Mouse (Mus musculus) gastrocnemius, adult 8-10 months (tissue): Measurements from ENCODE around the gene Zdhhc6. TPM values are rescaled to one million over a fixed set of nuclear protein-coding genes. Genes with fewer than 3 reads are reported as not detected.

ENCODE experiments used
- DNase-seq, 2 experiments: peaks; one replicate each; pipeline ENCODE4 v3.0.0; 2022; ENCODE audit warnings: low spot score in 2 of 2
- total RNA-seq, 4 experiments: library from RNA; stranded (reverse); gene quantifications; 2 replicates each; pipeline ENCODE4 v1.2.4; 2022

Gene Zdhhc6
- 10 to 100 TPM; 18.6 to 24.3 (median 19.8) TPM for total RNA-seq

DNA sequence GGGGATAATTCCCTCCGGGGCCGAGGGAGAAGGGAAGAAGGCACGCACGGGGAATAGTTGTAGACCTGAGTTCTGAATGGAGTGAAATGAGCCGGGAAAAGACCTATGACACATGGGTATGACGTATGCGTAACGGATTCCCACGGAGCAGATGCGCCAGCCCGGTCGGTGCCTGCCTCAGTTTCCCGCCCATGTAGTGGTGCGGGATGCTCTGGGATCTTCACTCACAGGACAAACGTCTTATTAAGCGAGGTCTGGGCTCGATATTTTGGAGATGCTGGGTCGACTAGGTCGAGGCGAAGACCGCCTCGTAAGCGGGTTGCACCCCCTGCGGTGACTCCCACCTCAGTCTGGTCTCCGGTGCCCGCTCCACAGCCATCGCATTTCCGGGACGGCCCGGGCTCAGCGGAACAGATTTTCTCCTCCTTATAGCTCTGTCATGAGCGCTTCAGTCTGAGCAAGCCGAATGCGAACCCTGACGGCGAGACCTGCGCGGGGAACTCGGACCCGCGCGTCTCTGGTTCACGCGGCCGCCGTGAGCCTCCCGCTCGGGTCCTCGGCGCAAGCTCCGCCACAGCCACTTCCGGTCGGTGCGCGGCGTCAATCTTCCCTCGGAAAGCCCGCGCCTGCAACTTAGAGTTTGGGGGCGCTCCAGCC lies at the start of gene Zdhhc6:
Zdhhc6 (minus strand) TSS at position 581 of the 657 bp plus-strand sequence.
- DNase-seq: peak; percentile 49 to 62

DNA sequence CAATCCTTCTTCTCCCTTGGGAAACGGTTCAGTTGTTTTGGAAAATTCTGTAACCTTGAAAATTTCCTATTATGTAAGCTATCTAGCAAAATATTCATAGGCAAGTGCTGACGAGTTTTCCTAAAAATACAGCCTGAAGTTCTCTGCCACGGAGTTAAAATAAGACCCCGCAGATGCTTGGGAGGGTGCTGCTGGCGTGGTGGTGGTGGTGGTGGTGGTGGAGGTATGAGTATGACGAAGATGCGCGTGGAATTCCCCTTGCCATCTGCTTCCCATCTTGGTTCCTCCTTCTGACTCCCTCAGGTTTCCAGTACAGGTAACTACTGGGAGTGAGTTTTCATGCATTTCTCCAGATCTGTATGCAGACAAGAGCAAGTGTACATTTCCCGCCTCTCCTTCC lies 46.8 kb upstream of the Zdhhc6 start:
- DNase-seq: no peak

- DNase-seq: no peak
Observed at GRCm38 (mm10) chr19:55350673-55351378, 35.0 kb upstream of the Zdhhc6 start.

- DNase-seq: no peak
Observed at GRCm38 (mm10) chr19:55348187-55348586, 32.4 kb upstream of the Zdhhc6 start.

- DNase-seq: no peak
Observed at GRCm38 (mm10) chr19:55343274-55343673, 27.4 kb upstream of the Zdhhc6 start.

DNA sequence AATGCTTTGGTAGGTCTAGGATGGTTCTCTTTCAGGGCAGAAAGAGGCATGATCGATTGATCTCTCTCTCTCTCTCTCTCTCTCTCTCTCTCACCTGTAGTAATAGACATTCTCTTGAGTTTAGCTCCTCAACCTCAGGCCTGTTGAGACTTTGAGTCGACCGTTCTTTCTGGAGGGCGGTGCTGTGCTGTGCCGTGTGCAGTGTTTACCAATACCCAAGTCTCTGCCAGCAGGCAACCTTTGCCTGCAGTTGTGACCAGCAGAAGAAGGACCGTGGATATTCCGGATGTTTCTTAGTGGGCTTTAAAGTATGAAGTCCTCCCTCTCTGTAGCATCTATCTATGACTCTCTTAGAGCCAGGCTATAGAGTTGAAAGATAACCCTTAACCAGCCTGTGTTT lies 26.6 kb upstream of the Zdhhc6 start:
- DNase-seq: no peak

- DNase-seq: no peak
Observed at GRCm38 (mm10) chr19:55341377-55341776, 25.5 kb upstream of the Zdhhc6 start.

DNA sequence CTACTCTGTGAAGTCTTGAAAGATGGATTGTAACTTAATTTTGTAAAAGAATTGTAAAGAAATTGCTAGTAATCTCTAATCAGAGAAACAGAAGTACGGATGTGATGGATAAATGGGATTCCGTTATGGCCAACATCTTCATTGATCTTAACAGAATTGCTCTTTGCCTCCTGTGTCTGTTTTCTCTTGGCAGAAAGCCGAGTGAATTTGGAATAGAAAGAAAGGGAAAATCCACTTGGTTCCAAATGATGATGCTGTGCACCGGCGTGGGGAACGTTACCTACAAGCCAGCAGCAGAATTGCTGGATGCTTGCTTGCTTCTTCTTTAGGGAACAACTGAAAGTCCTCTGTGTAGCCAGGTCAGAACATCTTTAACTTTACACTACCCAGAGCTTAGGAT lies 24.7 kb upstream of the Zdhhc6 start:
- DNase-seq: no peak

DNA sequence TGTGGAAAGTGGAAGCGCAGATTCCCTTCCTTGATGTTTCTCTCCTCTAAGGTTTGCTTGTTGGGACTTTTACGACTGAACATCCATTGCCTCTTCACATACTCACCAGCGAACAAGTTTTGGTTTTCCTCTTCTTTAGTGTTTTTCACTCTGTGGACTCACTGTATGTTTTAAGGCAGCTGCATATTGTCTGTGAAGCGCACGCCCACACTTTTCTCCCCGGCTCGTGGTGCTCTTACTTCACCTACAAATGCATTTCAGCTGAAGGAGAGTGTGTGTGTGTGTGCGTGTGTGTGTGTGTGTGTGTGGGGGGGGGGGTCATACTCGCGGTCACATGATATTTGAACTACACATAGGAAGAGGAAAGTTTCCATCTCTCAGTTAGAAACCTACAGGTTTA lies 21.8 kb upstream of the Zdhhc6 start:
- DNase-seq: no peak

DNA sequence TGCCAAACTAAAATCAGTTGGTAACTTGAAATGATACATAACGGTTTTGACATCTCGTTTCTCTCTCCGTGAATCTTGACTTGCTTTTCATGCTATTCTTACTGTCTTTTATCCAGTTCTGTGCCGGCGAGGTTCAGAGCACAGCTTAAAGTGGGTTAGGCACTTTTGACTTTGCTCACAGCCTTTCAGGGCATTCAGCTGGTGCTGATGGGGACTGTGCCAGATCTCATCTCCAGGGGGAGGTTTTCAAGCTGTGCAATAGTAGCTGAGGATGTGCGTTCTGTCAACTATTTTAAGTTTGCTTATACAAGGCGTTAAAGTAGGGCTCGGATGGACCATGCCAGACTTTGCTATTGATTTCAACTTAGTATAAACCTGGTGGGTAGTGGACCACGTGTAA lies 21.2 kb upstream of the Zdhhc6 start:
- DNase-seq: peak in 1 of 2 experiments; percentile 13

- no peak for DNase-seq
Observed at GRCm38 (mm10) chr19:55336441-55336840, 20.6 kb upstream of the Zdhhc6 start.

DNA sequence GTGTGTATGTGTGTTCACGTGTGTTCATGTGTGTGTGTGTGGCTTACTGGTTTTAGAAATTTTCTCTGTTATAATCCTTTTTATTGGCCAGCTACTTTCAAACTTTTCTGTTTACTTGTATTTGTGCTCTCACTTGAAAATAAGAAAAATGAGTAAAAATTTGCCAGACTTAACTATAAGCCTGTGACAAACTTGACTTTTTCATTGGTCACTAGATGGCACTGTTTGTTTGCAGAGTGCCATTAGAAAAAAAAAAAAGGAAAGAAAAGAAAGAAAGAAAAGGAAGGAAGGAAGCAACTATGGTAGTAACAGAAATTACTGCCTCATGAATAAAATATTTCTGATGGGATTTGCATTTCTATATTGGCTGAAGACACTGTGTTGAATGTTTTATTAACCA lies 20.0 kb upstream of the Zdhhc6 start:
- no peak for DNase-seq

GRCm38 (mm10) chr19:55332641-55333268 lies 16.9 kb upstream of the Zdhhc6 start:
- DNase-seq: peak; percentile 40 to 44

DNA sequence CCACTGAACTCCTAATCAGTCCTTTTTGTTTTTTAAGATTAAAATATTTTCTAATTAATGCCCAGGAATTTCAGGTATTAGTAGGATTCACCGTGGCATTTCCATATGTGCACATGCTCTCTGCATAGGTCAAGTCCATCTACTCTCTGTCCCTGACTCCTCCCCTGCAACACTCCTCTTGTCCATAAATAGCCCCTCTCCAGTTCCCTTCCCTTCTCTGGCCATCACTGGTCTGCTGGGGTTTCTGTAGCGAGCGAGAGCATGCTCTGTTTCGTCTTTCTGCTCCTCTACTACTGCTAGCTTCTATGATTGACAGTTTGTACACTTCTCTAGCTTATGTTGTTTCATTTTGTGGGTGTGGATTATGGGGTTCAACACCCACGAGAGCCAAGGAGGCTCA lies 15.9 kb upstream of the Zdhhc6 start:
- no peak for DNase-seq

- DNase-seq: no peak
Observed at GRCm38 (mm10) chr19:55327510-55327909, 11.7 kb upstream of the Zdhhc6 start.

DNA sequence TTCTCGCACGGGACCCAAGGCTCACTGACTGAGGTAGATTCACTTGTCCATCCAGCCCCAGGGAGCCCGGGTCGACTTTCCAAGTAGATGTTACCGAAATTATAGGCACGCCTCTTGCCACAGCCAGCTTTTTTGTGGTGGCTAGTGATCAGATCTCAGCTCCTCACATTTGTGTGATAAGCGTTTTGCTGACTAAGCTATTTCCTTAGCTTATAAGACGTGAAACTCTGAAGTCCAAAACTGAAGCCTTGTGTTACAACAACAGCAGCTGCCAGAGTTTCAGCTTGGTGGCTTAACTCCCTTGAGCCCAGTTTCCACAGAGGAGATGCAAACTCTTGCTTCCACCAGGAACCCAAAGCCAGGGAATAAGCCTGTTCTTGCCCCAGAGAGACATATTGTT lies 6.8 kb upstream of the Zdhhc6 start:
- DNase-seq: no peak

GRCm38 (mm10) chr19:55319521-55319920 lies 3.7 kb upstream of the Zdhhc6 start:
- DNase-seq: no peak

- no peak for DNase-seq
Observed at GRCm38 (mm10) chr19:55319036-55319435, 3.2 kb upstream of the Zdhhc6 start.

DNA sequence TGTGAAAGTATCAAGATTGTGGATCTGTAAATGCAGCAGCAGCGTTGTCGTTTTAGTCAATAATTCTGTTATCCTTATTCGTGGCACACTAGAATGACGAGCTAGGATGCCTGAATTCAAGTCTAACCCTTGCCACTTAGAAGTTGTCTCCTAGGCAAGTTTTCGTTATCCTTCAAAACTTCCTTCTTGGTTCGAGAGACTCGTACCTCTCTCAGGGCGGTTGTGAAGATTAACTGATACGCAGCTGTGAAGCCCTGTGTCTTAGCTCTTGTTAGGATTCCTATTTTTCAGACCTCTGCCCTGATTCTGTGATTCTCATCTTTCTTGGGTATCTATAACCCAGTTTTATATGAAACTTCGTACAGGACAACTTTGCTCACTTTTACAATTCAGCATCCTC lies 1.1 kb upstream of the Zdhhc6 start:
- DNase-seq: no peak

DNA sequence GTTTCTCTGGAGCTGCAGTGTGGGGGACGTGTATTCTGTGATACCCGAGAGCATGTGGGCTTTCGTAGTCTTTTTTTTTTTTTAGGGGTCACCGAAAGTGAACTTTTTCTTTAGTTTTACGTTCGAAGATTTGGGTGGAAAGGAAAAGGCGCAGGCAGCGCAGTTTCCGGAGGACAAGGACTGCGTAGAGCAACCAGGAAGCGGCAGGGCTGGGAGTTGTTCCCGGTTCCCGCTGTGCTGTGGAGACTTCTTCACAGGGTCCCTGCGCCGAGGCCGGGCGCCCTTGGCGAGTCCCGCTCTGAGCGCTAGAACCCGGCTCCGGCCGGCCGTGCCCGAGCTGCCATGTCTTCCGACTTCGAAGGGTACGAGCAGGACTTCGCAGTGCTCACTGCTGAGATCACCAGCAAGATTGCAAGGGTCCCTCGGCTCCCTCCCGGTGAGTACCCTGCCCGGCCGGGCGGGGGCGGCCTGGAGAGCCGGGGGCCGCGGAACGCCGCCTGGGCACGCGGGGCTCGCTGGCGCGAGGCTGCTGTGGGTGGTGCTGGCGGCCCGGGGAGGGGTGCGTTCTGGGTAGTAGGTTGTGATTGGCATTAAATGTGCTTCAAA lies 380 bp upstream of the Zdhhc6 start, which contains the start of gene Vti1a:
Vti1a (plus strand) TSS at position 187 of the 606 bp plus-strand sequence.
- peak; percentile 62 to 74 for DNase-seq

DNA sequence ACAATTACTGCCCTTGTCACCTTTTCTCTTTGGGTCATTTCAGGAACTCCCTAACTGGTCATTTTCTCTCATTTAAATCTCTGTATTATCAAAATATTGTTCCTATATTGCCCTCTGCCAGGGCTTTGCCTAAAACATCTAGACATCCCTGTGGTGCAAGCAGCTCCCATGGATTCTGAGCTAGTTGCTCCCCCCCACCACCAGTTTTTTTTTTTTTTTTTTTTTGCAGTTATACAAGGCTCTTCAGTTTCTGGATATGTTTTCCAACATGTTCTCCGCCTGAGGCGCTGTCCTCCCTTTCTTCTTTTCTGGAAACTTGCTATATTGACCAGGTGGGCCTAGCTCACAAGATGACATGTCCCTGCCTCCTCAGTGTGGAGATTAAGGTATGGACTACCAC lies 2.2 kb downstream of the Zdhhc6 start:
- DNase-seq: no peak

DNA sequence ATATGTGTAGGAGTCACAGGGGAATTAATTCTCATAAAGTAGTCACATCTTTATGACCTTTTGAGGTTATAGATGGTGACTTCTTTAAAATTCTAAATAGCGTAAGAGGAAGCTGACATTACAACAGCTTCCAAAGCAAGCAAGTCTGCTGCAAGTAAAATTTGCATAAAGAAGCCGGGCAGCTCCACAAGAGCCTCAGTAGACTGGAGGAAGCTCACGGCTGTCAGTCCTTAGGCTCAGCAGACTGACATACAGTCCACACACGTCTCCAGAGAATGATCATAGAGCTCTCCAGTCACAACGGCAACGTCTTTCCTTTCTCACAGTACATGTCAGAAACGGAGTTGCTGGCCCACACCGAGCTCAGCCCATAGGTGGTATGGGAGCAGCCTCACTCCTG lies 4.0 kb downstream of the Zdhhc6 start:
- DNase-seq: no peak
